Mouse (Mus musculus) ovary, postnatal 14 days (tissue): ENCODE measurements around the gene Cacna1c.

ENCODE experiments used
- DNase-seq: peaks from one replicate; pipeline ENCODE4 v3.0.0; 2022; ENCODE audit warnings: low spot score

Gene Cacna1c

DNA sequence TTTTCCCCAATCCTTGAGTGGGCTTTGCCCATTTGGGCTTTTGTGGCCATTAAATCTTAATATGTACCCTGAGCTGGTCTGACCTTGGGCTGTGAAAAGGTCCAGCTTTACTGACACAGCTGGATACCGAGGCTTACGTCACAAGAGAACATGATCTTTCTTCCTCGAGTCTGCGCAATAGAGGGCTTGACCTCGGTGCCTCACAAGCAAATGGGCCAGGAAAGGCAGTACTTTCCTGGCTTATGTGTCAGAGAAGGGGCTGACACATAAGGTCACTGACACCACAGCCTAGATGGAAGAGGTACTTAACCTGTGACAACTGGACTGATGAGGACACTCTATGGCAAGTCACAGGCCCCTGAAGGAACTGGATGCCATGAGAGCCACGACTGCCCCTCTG is 453.5 kb downstream of the Cacna1c start:
- no peak for DNase-seq

DNA sequence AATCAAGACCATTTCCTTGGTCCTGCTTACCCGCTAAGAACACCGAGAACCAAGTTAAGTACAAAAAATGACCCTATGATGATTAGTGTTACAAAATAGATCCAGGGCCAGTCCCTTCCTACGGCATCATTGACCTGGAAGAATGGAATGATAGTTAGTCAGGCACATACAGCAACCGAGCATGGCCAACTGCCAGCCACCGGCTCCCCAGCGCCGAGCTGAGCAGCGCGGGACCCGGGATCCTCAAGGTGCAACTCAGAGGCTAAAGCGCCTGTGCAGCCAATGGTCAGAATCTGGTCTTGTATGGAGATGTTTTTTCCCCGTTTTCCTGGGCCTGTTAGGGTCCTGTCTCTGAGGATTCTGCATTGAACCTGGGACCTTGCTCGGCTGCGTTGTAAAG is 454.4 kb downstream of the Cacna1c start:
- no peak for DNase-seq

DNA sequence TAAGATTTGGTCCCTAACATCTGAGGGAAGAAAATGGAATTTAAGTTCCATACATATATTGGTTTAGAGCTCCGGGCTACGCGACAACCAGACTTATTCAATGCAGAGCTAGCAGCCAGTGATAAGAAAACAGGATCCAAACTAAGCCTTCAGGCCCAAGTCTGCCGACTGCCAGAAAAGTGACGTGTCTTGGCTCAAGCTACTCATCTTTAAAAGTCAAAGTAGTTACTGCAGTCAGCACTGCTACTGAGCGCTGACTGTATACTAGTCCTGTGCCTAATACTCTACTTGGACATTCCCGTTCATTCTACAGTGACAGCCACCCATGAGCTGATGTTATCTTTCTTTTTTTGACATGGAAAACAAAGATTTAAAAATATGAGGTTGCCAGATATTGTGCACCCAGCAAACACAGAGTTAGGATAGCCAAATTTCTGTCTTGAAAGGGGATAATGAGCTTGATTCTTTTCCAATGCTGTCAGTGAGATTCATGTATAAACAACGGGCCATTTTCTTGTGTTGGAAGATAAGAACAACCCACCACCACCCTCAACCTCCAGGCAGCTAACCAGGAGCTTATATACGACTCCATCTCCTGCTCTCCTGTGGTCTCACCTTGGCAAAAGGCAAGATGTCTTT is 456.1 kb downstream of the Cacna1c start:
- DNase-seq, result peak; percentile 26

DNA sequence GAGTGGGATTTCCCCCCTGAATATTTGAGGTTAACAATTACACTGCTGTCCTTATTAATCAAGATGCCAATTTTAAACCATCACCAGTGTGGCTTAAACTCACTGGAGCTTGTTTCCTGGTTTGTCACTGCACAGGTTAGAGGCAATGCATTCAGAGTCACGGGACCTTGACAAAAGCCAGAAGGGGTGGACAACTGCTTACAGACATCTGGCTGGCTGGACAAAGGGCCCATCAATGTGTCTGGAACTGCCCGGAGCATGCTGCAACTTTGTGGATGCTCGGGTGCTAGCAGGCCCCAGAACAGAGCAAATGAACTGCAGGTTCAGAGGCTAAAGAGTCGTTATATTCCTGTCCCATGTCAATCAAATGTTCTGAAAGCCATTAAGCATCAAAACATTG is 456.9 kb downstream of the Cacna1c start:
- no peak for DNase-seq

DNA sequence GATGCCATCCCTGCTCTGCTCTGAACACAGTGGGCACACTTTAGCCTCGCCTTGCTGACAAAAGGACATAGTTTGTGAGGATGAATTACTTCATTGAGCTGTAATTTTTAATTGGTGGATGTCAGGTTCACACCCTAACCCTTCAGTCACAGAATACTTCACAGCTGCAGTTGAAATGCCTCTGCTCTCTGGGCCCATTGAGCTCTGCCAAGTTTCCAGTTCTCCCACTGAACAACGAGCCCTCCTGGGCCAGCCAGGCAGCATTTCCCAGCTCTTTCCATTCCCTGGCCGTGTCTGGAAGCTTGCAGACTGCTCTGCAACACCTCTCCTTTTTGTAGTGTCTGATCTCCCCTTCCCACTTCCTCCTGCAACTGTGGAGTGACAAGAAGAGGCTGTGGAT is 457.6 kb downstream of the Cacna1c start:
- no peak for DNase-seq

DNA sequence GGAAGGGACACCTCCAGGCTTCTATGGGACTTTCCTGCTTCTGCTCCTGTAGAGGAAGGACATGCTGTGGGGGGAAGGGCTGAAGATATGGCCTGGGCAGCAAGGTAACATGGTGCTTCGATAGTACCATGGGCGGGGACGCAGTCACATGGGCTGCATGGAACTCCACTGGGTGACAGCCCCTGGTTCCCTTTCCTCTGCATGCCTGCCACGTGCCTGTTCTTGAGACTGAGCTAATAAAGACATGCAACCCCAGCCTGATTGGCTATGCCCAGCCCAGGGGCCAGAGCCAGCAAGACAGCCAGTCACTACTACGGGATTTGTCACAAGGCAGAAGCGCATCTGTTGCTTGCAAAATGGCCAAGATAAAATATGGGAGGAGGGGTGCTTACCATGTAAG is 459.1 kb downstream of the Cacna1c start:
- DNase-seq, result no peak

DNA sequence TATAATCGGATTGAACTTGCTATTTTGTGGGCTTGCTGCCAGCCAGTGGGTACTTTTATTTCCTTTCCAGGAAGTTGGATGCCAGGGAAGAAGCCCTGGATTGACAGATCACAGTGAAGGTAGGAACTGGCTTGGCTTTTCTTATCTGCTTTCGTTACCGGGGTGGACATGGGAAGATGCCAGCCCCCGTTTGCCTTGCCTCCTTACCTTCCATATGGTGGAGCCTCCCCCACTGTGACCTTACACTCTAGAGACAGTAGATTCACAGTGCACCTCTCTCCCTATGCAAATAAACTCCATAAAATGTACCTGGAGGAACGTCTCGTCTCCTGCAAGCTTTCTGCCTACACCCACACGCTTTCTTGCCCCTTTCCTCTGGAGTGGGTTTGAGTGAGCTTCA is 459.7 kb downstream of the Cacna1c start:
- no peak for DNase-seq

DNA sequence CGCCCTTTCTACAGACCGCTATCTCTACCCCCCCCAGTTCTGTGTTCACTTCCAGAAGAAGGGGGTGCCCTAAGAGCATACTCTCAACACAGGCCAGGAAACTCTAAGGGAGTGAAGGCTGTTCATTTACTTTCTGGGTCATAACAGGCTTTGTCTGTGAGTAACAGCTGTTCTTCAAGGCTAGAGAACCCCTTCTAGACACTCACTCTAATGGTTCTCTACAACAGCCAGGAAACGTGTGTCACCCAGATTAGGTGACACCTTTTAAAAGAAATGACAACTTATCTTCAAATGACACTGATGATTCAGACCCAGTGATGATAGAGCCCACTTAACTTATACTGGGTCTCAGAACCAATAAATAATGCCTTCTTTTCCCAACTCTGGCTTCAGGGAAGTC is 461.1 kb downstream of the Cacna1c start:
- DNase-seq, result no peak

DNA sequence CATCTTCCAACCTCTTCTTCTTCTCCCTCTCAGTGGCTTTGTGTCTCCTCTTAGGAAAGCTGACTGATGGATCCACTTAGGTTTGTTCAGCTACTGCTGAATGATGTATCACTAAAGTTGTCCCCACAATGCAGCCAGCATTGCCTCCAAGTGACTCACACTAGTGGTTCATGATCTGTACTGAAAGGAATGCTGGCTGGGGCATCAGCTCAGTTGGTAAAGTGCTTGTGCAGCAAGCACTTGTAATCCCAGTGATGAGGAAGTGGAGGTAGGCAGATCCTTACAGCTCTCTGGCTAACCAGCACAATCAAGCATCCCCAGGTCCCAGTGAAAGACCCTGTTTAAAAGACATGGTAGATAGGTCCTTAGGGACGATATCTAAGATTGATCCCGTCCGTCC is 464.3 kb downstream of the Cacna1c start:
- DNase-seq, result no peak

DNA sequence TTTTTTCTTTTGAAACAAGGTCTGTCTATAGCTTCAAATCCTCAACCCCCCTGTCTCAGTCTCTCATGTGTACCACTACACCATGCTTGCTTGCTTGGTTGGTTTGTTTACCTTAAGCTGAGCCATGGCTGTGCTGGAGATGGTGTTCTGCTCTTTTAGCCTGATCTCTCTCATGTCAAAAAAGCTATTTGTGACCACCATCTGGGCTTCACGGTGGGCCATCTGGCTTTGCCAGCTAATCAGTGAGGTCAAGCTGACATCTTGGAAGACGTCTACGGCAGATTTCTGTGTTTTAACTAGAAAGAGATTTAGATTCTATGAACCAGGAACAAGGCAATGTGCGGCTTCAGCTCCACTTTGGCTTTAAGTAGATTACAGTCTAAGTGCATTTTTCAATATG is 471.3 kb downstream of the Cacna1c start:
- no peak for DNase-seq

DNA sequence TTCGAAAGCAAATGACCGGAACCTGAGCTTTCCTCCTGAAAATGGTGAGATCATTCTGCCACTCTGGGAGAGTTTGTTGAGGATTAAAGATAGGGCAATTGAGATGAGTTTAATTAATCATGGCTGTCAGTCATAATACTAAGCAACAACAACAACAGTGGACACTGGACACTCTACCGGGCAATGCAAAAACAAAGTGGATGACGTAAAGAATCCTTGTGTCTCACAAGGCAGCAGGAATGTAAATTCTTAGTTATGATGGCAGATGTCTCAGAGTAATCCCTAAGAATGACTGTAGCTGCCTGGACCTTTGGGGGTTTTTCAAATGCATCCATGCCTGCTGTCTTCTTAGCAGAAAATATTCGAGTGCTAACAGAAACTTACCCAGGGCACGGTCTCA is 471.8 kb downstream of the Cacna1c start:
- no peak for DNase-seq

DNA sequence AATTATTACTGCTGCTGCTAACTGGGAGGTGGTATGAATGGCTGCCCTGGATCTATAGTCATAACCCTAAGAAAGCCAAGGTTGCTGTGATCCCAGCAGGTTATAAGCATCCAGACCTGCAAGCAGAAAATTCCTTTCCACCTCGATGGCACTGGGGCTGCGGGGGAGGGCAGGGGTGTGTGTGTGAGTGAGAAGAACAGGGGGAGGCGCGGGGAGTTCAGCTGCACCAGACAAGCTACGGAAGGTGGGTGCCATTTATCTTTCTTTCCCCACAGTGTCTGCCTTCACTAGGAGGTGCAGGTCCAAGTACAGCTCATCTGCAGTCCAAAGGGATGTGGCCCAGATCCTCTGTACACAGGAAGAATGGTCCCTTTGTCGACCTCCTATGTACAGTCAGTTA is 473.9 kb downstream of the Cacna1c start:
- DNase-seq, result no peak

DNA sequence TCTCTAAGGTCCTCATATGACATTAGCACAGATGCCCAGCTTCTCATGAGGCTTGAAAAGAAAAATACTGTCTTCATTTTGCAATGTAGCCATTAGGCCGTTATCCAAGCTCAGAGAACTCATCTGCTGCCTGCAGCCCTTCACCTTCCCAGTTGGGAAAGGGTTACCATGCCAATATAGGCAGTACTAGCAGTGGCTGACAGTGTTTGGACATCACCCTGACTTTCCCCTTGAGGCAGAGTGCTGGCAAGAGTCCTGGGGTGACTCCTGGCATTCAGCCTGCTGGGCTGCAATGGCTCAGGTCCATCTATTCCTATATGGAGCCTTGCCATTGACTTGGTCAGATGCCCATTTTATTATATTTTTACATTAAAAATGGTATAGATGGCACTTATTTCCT is 476.7 kb downstream of the Cacna1c start:
- DNase-seq, result no peak

DNA sequence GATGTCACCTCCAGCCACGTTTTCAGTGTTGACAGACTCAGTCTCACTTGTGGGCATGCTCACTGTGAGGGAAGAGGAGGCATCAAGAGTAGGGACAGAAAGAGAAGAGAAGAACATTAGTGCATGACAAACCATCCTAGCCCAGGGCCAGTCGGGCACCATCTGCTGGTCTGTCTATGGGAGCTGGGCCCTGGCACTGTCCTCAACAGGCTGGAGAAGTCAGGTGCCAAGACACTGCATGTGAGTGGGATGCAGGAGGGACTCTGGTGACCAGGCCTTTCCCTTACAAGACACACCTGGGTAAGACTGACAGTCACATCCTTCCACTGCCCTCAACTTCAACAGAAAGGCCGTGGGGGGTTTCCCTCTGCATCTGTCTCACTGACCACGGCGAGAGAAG is 482.9 kb downstream of the Cacna1c start:
- DNase-seq, result no peak

DNA sequence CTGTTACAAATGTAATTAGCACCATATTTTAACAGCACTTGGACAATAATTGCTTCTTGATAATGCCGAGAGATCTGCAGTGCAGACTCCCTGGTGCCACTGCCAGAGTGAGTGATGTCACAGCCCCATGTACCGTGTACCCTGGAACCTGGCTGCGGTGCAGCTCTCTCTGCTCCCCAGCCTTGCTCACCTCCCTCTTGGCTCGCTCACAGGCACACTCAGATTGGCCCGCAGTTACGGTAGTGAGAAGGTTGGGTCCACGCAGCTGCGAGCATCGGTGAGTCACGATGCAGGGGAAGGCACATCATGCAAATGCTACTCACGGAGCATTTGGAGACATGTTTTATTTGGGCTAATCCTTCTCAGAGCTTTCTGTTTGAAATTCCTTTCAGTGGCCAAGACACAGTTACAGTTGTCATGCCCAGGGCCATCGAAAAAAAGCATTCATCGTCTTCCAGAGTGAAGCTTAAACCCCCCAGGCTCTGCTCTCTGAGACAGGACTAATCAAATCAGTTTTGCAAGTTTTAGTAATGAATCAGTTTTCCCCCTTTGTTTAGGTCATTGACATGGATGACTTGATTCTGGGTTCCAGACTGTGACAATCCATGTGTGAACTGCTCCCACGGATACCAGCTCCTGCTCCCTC is 484.4 kb downstream of the Cacna1c start:
- no peak for DNase-seq

DNA sequence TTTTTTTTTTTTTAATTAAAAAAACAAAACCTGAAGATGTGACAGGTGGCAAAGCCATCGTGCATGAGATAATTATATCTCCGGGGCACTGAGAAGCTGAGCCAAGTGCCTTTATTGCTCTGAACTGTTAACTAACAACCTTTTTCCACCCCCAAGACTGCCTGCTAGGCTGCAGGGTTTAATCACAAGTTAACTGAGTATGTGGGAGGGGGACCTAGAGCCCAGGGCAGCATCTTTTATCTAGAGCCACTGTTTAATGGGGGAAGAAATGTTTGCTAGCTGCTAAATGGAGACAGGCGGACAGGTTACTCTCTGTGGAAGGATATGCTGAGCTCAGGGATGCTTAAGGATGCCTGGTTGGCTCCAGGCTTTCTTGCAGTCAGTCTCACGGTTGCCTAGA is 489.2 kb downstream of the Cacna1c start:
- no peak for DNase-seq

DNA sequence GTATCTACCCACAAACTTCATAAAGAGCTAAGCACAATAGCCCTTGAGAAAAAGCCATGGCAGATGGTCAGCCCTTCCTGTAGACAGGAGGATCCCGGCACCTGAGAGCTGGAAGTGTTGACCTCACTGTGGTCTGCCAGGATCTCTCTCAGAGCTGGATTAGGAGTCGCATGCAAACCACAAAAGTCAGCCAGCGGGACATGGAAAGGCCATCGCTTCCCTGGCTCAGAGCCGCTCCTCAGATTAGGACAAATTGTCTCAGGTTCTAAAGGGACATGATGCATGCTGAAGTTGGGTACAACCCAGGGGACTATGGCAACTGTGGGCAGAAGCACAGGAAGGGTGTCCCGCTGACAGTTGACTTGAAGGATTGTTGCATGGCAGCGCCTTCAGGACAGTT is 490.4 kb downstream of the Cacna1c start:
- no peak for DNase-seq

DNA sequence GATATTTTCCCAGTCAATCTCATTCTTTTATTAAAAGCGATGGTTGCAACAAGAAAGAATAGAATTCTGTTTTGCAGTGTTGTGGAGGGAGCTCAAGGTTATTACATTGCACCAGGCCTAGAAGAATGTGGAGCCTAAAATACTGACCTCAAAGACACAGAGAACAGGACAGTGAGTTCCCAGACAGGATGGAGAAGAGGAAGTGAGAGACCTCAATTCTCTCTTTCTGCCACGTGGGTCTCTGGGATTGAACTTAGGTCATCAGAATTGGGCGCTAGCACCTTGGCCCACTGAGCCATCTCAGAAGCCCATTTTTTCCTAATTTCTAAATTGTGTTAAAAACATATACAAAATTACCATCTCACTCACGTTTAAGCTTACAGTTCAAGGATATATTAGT is 501.6 kb downstream of the Cacna1c start:
- no peak for DNase-seq

DNA sequence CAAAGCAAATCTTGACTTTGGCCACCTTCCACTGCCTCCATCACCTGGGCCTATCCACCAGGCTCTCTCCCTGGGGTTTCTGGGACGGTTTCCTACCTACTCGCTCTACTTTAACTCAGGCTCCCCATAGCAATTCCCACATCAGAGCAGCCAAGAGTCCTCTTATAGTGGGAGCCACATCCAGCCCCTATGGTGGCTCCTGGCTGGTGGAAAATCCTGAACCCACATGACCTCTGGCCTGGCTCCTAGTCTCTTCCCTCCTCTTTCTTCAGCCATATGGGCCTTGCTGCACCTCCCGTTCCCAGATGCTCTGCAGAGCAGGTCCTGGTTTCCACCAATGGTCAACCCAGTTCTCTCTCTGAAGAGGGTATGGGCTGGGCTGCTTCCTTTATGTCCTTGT is 506.8 kb downstream of the Cacna1c start:
- no peak for DNase-seq

DNA sequence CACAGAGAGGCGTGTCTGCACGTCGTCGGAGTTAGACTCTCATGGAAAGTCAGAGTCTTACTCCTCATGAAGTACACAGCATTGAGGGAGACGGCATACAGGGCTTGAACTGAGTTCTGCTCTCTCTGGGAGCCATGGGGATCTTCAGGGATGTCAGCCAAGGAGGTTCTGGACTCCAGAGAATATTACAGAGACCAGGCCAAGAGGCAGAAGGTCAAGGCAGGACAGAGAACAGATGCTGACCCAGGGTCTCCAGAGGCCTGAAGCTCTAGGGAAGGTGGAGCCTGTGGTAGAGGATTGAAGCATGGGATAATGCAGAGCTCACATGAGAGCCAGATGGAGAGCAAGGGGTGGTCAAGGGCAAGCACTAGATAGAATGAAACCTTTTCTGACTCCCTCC is 507.4 kb downstream of the Cacna1c start:
- no peak for DNase-seq

DNA sequence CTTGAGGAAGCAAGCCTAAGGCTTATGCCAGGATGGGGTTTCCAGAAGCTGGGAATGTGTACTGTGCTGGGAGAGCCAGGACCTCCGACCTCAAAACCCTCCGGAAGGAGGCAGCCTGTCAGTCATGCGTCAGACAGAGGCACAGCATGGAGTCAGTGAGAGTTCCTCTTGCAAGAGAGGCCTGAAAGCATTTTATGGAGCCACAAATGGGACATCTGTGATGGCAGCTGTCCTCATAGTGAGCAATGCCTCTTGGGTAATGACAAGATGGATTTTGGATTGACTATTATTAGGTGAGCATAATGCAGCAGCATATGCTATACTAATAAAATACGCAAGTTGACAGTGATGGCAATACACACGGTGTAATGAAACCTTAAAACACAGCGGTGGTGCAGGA is 515.4 kb downstream of the Cacna1c start:
- no peak for DNase-seq

DNA sequence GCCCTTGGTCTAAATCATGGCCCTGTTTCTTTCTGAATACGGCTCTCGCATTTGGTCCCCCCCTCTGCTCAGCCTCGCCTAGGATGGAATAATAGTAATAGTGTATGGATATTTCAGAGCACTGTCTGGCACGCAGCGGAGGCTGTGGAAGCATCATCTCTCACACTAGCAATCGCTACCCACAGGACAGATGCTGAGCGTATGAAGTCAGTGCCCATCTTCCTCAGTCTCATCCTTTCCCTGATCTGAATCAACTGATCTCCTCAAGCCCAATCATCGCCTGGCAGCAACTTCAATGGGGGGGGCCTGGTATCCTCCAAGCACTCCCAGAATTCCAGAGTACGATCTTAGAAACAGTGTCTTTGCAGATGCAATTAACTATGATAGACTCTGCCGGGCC is 518.2 kb downstream of the Cacna1c start:
- DNase-seq, result no peak

DNA sequence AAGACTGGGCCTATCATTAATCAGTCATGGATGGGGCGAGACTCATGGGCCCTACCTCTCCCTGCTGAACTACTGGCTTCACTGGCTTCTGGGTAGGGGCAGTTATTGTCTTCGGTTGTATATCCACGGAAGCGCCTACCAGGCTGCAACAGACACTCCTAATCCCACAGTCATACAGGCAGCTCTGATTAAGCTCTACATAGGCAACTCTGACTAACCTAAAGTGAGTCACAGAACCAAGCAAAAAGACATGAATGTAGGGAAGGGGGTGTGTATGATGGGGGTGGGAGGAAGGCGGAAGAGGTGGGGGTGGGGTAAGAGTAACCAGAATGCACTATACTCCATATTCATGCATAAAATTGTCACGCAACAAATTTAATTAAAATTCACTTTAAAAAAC is 518.9 kb downstream of the Cacna1c start:
- DNase-seq, result no peak

DNA sequence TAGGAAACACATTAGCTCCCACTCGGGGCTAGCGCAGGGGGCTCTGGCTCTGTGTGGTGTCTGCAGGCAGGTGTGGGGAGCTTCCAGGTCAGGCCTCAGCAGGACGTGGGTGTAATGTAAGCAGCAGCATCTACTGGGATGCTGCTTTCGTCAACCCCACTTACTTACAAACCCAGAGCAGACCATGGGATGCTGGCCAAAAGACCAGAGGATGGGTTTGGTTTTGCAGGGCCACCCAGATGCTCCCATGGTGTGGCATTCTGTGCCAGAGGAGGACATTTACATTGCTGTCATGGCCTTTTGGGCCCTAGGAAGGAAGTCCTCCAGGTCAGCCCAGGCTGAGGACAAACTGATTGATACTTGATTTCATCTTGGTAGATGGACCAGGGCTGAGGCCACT is 521.4 kb downstream of the Cacna1c start:
- DNase-seq, result no peak
